Mouse (Mus musculus) midbrain, embryonic 14.5 days (tissue): ENCODE measurements around the gene Arhgap18. TPM values are rescaled to one million over a fixed set of nuclear protein-coding genes. Genes with fewer than 3 reads are reported as not detected.
A peak's percentile ranks its signal among the peaks of the same experiment; 100 is the strongest.

Source experiments
- ATAC-seq: fragments of 200-750 bp; cut with Nextera tagmentation; 2 replicates; pipeline ENCODE4 v1.8.0; 2017; ENCODE audit warnings: moderate number of reproducible peaks, moderate library complexity; ENCODE audit not compliant: low FRiP score, low TSS enrichment
- DNase-seq: peaks from one replicate; pipeline ENCODE4 v3.0.0-alpha.2; 2015
- H3K27ac ChIP-seq: fragments of 300-500 bp; sonication (generic); replicated peaks from 2 replicates; pipeline ENCODE4 v1.5.1; 2014; ENCODE audit warnings: mild to moderate bottlenecking, low read depth, low read length, moderate library complexity
- H3K27me3 ChIP-seq: fragments of 300-500 bp; sonication (generic); 2 replicates; pipeline ENCODE4 v1.6.1; 2014; ENCODE audit warnings: low read length, control low read depth, mixed read lengths; ENCODE audit not compliant: control insufficient read depth, insufficient read depth
- H3K36me3 ChIP-seq: fragments of 300-500 bp; sonication (generic); 2 replicates; pipeline ENCODE4 v1.6.1; 2014; ENCODE audit warnings: low read length, control low read depth; ENCODE audit not compliant: control insufficient read depth, insufficient read depth
- H3K4me1 ChIP-seq: fragments of 300-500 bp; sonication (generic); 2 replicates; pipeline ENCODE4 v1.6.1; 2014; ENCODE audit warnings: mild to moderate bottlenecking, antibody characterized with exemption, low read length, control low read depth; ENCODE audit not compliant: control insufficient read depth, insufficient read depth
- H3K4me2 ChIP-seq: fragments of 300-500 bp; sonication (generic); 2 replicates; pipeline ENCODE4 v1.6.1; 2014; ENCODE audit warnings: mild to moderate bottlenecking, low read length, moderate library complexity
- H3K4me3 ChIP-seq: fragments of 300-500 bp; sonication (generic); replicated peaks from 2 replicates; pipeline ENCODE4 v1.5.1; 2014; ENCODE audit warnings: low read depth, low read length
- H3K9ac ChIP-seq: fragments of 300-500 bp; sonication (generic); replicated peaks from 2 replicates; pipeline ENCODE4 v1.6.1; 2014; ENCODE audit warnings: mild to moderate bottlenecking, low read length, moderate library complexity
- H3K9me3 ChIP-seq: fragments of 300-500 bp; sonication (generic); 2 replicates; pipeline ENCODE4 v1.6.1; 2016; ENCODE audit warnings: low read length, control low read depth, mixed read lengths; ENCODE audit not compliant: control insufficient read depth
- WGBS: fragments of 180-500 bp; shearing (Covaris S2); extraction: QIAGEN DNeasy Blood & Tissue Kit; methylation state at CpG from one replicate; pipeline ENCODE4 v1.1.7; 2014; 5-methylcytosine and 5-hydroxymethylcytosine counted together
- polyA plus RNA-seq: library from polyadenylated mRNA; unstranded; fragments of >200 nt; fragmentation: Nextera tagmentation; extraction: Ambion mirVana; gene quantifications from 2 replicates; pipeline ENCODE4 v1.2.1, GENCODE M21; 2014

Gene Arhgap18
- polyA plus RNA-seq, 1 experiment from 2014 or later, result 15.9 TPM

- H3K4me2 ChIP-seq, result no peak overlapping the region
- DNase-seq, result no peak
- no peak for ATAC-seq
- no peak overlapping the region for H3K9ac ChIP-seq
- H3K27me3 ChIP-seq, result no peaks in the 10 kb centered on the region
- H3K4me3 ChIP-seq, result no peak overlapping the region
- peaks cover 42% of the 10 kb centered on the region for H3K4me1 ChIP-seq
- 66% methylated on average over 9 of the region's 9 CpGs for WGBS
- no peaks in the 10 kb centered on the region for H3K36me3 ChIP-seq
- H3K27ac ChIP-seq, result peak overlapping the region; percentile 69
- no peaks in the 10 kb centered on the region for H3K9me3 ChIP-seq
Measured at GRCm38 (mm10) chr10:26828412-26829137, 75.4 kb downstream of the Arhgap18 start.

- Histone ChIP-seq H3K9me3 (no peaks in the 10 kb centered on the region), H3K9ac (no peak overlapping the region), H3K27me3 (no peaks in the 10 kb centered on the region), H3K4me3 (no peak overlapping the region), H3K27ac (no peak overlapping the region), H3K4me2 (no peak overlapping the region), H3K4me1 (peaks cover 14% of the 10 kb centered on the region), H3K36me3 (no peaks in the 10 kb centered on the region)
- 89% methylated on average over 3 of the region's 3 CpGs for WGBS
- no peak for DNase-seq
- ATAC-seq, result no peak
Measured at GRCm38 (mm10) chr10:26832068-26832467, 78.8 kb downstream of the Arhgap18 start.

- WGBS, result 100% methylated on average over 3 of the region's 3 CpGs
- Histone ChIP-seq H3K27me3 (no peaks in the 10 kb centered on the region), H3K36me3 (no peaks in the 10 kb centered on the region), H3K4me1 (peaks cover 7% of the 10 kb centered on the region; the same call in 1 of the 2 replicates), H3K27ac (no peak overlapping the region), H3K9me3 (no peaks in the 10 kb centered on the region), H3K9ac (no peak overlapping the region), H3K4me2 (no peak overlapping the region), H3K4me3 (no peak overlapping the region)
- ATAC-seq (no peak), DNase-seq (no peak)
Measured at GRCm38 (mm10) chr10:26832669-26833249, 79.5 kb downstream of the Arhgap18 start.

- Histone ChIP-seq H3K27me3 (no peaks in the 10 kb centered on the region), H3K4me3 (no peak overlapping the region), H3K4me2 (no peak overlapping the region), H3K9me3 (no peaks in the 10 kb centered on the region), H3K4me1 (peaks cover 3% of the 10 kb centered on the region; the same call in 1 of the 2 replicates), H3K36me3 (no peaks in the 10 kb centered on the region), H3K9ac (no peak overlapping the region), H3K27ac (no peak overlapping the region)
- ATAC-seq, result no peak
- WGBS, result 96% methylated on average over 3 of the region's 3 CpGs
- DNase-seq, result no peak
Measured at GRCm38 (mm10) chr10:26833393-26833792, 80.2 kb downstream of the Arhgap18 start.

- no peaks in the 10 kb centered on the region for H3K9me3 ChIP-seq
- no peaks in the 10 kb centered on the region for H3K27me3 ChIP-seq
- H3K9ac ChIP-seq, result no peak overlapping the region
- no peak overlapping the region for H3K4me2 ChIP-seq
- 82% methylated on average over 4 of the region's 4 CpGs for WGBS
- no peaks in the 10 kb centered on the region for H3K36me3 ChIP-seq
- H3K4me1 ChIP-seq, result no peaks in the 10 kb centered on the region
- H3K4me3 ChIP-seq, result no peak overlapping the region
- no peak for ATAC-seq
- no peak for DNase-seq
- no peak overlapping the region for H3K27ac ChIP-seq
Measured at GRCm38 (mm10) chr10:26849311-26849710, 96.1 kb downstream of the Arhgap18 start.

- DNase-seq (no peak), ATAC-seq (no peak)
- H3K4me1 ChIP-seq, result no peaks in the 10 kb centered on the region
- H3K36me3 ChIP-seq, result no peaks in the 10 kb centered on the region
- no peaks in the 10 kb centered on the region for H3K9me3 ChIP-seq
- H3K27ac ChIP-seq, result no peak overlapping the region
- 83% methylated on average over 6 of the region's 6 CpGs for WGBS
- H3K4me3 ChIP-seq, result no peak overlapping the region
- H3K4me2 ChIP-seq, result no peak overlapping the region
- H3K9ac ChIP-seq, result no peak overlapping the region
- no peaks in the 10 kb centered on the region for H3K27me3 ChIP-seq
Measured at GRCm38 (mm10) chr10:26849854-26850253, 96.6 kb downstream of the Arhgap18 start.

- H3K4me3 ChIP-seq, result no peak overlapping the region
- no peak overlapping the region for H3K9ac ChIP-seq
- H3K4me1 ChIP-seq, result no peaks in the 10 kb centered on the region
- 93% methylated on average over 5 of the region's 5 CpGs for WGBS
- no peaks in the 10 kb centered on the region for H3K27me3 ChIP-seq
- H3K4me2 ChIP-seq, result no peak overlapping the region
- no peak overlapping the region for H3K27ac ChIP-seq
- ATAC-seq (no peak), DNase-seq (no peak)
- no peaks in the 10 kb centered on the region for H3K9me3 ChIP-seq
- H3K36me3 ChIP-seq, result no peaks in the 10 kb centered on the region
Measured at GRCm38 (mm10) chr10:26854556-26855100, 101.4 kb downstream of the Arhgap18 start.

GRCm38 (mm10) chr10:26855851-26856535, 102.8 kb downstream of the Arhgap18 start:
- H3K9me3 ChIP-seq, result no peaks in the 10 kb centered on the region
- no peak overlapping the region for H3K9ac ChIP-seq
- peak; percentile 47 for DNase-seq
- no peaks in the 10 kb centered on the region for H3K27me3 ChIP-seq
- no peak for ATAC-seq
- no peaks in the 10 kb centered on the region for H3K4me1 ChIP-seq
- no peak overlapping the region for H3K4me3 ChIP-seq
- no peak overlapping the region for H3K27ac ChIP-seq
- H3K36me3 ChIP-seq, result no peaks in the 10 kb centered on the region
- H3K4me2 ChIP-seq, result no peak overlapping the region
- WGBS, result 77% methylated on average over 8 of the region's 8 CpGs
